Mouse (Mus musculus) G1E (cell line): ENCODE data around the gene Cyb5r3.

Experiments
- CTCF ChIP-seq: IDR thresholded peaks from 2 replicates; pipeline ENCODE4 v1.5.1; 2012; ENCODE audit warnings: low read depth, low read length, inconsistent platforms, mixed read lengths
- GATA2 ChIP-seq: IDR thresholded peaks from 2 replicates; pipeline ENCODE4 v1.6.1; 2012; ENCODE audit warnings: low read depth, low read length, inconsistent platforms, borderline replicate concordance
- POLR2AphosphoS5 ChIP-seq: IDR thresholded peaks from 2 replicates; pipeline ENCODE4 v1.6.1; 2012; ENCODE audit warnings: low read depth, low read length, inconsistent platforms; ENCODE audit not compliant: insufficient replicate concordance

- no peak for TF ChIP-seq CTCF
- TF ChIP-seq GATA2: no peak
- TF ChIP-seq POLR2AphosphoS5: no peak
Observed at GRCm38 (mm10) chr15:83150694-83151093, 21.7 kb downstream of the Cyb5r3 start.
